Mouse (Mus musculus) kidney, postnatal 0 days (tissue): ENCODE results near the gene Hist4h4. TPM values are rescaled to one million over a fixed set of nuclear protein-coding genes. Genes with fewer than 3 reads are reported as not detected.

Experiments used
- ATAC-seq: fragments of 200-750 bp; cut with Nextera tagmentation; replicated peaks from 2 replicates; pipeline ENCODE4 v1.8.0; 2017; ENCODE audit warnings: low read depth, moderate number of reproducible peaks, moderate TSS enrichment, moderate library complexity; ENCODE audit not compliant: low FRiP score
- DNase-seq: peaks from one replicate; pipeline ENCODE4 v3.0.0-alpha.2; 2016; ENCODE audit warnings: low spot score
- H3K27ac ChIP-seq: fragments of 300-500 bp; sonication (generic); 2 replicates; pipeline ENCODE4 v1.5.1; 2014; ENCODE audit warnings: mild to moderate bottlenecking
- H3K27me3 ChIP-seq: fragments of 300-500 bp; sonication (generic); 2 replicates; pipeline ENCODE4 v1.6.1; 2014; ENCODE audit warnings: low read length, mixed read lengths; ENCODE audit not compliant: insufficient read depth
- H3K36me3 ChIP-seq: fragments of 300-500 bp; sonication (generic); 2 replicates; pipeline ENCODE4 v1.6.1; 2014; ENCODE audit warnings: low read length, mixed read lengths; ENCODE audit not compliant: insufficient read depth
- H3K4me1 ChIP-seq: fragments of 300-500 bp; sonication (generic); replicated peaks from 2 replicates; pipeline ENCODE4 v1.6.1; 2014; ENCODE audit warnings: antibody characterized with exemption, low read length, mixed read lengths; ENCODE audit not compliant: insufficient read depth
- H3K4me2 ChIP-seq: fragments of 300-500 bp; sonication (generic); 2 replicates; pipeline ENCODE4 v1.6.1; 2014; ENCODE audit warnings: mild to moderate bottlenecking, low read length, moderate library complexity, mixed read lengths
- H3K4me3 ChIP-seq: fragments of 300-500 bp; sonication (generic); replicated peaks from 2 replicates; pipeline ENCODE4 v1.5.1; 2014; ENCODE audit warnings: low read depth, low read length
- H3K9ac ChIP-seq: fragments of 300-500 bp; sonication (generic); 2 replicates; pipeline ENCODE4 v1.6.1; 2014; ENCODE audit warnings: low read depth, low read length
- H3K9me3 ChIP-seq: fragments of 300-500 bp; sonication (generic); replicated peaks from 2 replicates; pipeline ENCODE4 v1.6.1; 2016; ENCODE audit warnings: low read length, inconsistent platforms, mixed read lengths
- CTCF ChIP-seq: IDR thresholded peaks from 2 replicates; pipeline ENCODE4 v1.5.1; 2016; ENCODE audit warnings: antibody characterized with exemption, low read depth, mild to moderate bottlenecking, moderate library complexity
- WGBS: fragments of 180-500 bp; shearing (Covaris S2); extraction: QIAGEN DNeasy Blood & Tissue Kit; methylation state at CpG from one replicate; pipeline ENCODE4 v1.1.7; 2014; 5-methylcytosine and 5-hydroxymethylcytosine counted together
- polyA plus RNA-seq: library from polyadenylated mRNA; unstranded; fragments of >200 nt; fragmentation: Nextera tagmentation; extraction: Ambion mirVana; gene quantifications from 2 replicates; pipeline ENCODE4 v1.2.1, GENCODE M21; 2015

Hist4h4 gene
- polyA plus RNA-seq, 1 experiment from 2014 or later, result 0.88 TPM

DNA sequence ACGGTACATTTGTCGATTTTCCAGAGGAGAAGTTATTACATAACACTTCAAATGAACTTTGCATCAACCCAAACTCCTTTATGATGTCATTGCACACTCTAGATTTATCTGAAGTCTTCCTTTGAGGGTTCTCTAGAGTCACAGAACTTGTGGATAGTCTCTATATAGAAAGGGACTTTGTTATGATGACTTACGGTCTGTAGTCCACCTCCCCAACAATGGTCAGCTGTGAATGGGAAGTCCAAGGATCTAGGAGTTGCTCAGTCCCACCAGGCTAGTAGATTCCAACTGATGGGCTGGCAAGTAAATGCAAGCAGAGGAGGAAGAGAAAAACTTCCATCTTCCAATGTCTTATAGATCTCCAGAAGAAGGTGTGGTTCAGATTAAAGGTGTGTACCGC is 24.5 kb upstream of the Hist4h4 start:
- Histone ChIP-seq H3K4me2 (peak overlapping the region; percentile 56), H3K4me3 (peak overlapping the region; percentile 33), H3K27ac (0 out of 2 replicates have a peak overlapping the region, but pooled peaks have one; percentile 31), H3K9me3 (no peaks in the 10 kb centered on the region), H3K4me1 (0 out of 2 replicates have a peak, but pooled peaks cover 5% of the 10 kb centered on the region), H3K27me3 (no peaks in the 10 kb centered on the region), H3K9ac (no peak overlapping the region), H3K36me3 (peaks cover 13% of the 10 kb centered on the region; the same call in 1 of the 2 replicates)
- DNase-seq (no peak), ATAC-seq (no peak)
- WGBS, result 31% methylated on average over 4 of the region's 4 CpGs
- TF ChIP-seq CTCF, result no peak

DNA sequence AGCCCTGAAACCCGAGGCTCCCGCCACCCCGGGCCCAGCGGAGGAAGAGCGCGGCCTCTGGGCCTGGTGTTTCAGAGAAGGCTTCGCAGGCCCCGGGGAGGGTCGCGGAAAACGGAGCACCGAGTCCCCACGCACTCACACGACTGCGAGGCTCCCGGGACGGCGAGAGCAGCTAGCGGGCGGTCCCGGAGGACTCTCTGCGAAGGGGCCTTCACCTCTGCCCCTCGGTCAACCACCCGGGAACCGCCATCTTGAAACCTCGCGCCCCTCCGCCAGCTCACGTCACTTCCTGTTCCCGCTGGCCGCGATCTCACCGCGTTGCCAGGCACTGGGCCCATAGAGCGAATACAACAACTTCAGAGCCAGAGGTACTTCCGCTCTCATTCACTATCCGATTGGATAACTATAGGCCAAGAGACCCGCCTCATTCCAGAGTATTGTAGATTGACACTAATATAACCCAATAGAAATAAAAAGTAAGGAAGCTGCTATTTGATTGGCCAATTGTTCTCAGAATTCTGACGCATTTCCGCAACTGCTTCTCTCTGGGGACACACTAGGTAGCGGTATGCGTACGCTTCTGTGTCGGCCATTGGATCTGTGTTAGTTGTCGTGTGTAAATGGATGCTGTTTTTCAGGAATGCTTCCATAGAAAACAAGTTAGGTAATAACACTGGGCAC is 23.8 kb upstream of the Hist4h4 start, which contains the start of gene Wbp11:
Wbp11 (minus strand) TSS at position 353 of the 681 bp plus-strand sequence.
- Histone ChIP-seq H3K4me3 (peak within 1 kb of the TSS; percentile 100), H3K27me3 (no peaks in the 10 kb centered on the region), H3K27ac (peak within 1 kb of the TSS; percentile 89), H3K9me3 (no peaks in the 10 kb centered on the region), H3K4me1 (0 out of 2 replicates have a peak, but pooled peaks cover 5% of the 10 kb centered on the region), H3K36me3 (peaks cover 15% of the 10 kb centered on the region; the same call in 1 of the 2 replicates), H3K9ac (peak within 1 kb of the TSS; percentile 100), H3K4me2 (peak within 1 kb of the TSS; percentile 75)
- under 1% methylated on average over 45 of the region's 45 CpGs for WGBS
- TF ChIP-seq CTCF, result peak; percentile 54
- DNase-seq (peak; percentile 100), ATAC-seq (peak; percentile 100)

DNA sequence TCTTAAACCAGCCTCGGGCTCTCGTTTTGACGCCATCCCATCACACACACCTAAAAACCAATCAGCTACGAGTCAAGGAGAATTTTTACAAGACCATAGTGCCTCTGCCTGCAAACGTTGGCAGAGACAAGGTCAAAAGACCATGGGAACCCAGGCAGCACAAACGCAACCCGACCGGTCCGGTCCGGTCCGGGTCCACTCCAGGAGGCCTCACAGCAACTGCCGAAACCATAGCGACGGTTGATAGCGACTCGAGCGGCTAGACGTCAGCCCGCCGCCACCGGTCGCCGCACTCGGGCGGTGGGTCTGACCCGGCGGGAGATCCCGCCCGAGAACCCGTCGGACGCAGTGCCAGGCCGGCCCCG is 23.3 kb upstream of the Hist4h4 start, which contains the start of gene BC049715:
BC049715 (plus strand) TSS at position 111 of the 365 bp plus-strand sequence.
- peak within 1 kb of the TSS; percentile 100 for H3K4me3 ChIP-seq
- peak; percentile 45 for ATAC-seq
- H3K4me2 ChIP-seq, result peak within 1 kb of the TSS; percentile 75
- peak within 1 kb of the TSS; percentile 89 for H3K27ac ChIP-seq
- H3K36me3 ChIP-seq, result peaks cover 20% of the 10 kb centered on the region; the same call in 1 of the 2 replicates
- H3K9me3 ChIP-seq, result no peaks in the 10 kb centered on the region
- H3K9ac ChIP-seq, result peak within 1 kb of the TSS; percentile 100
- H3K27me3 ChIP-seq, result no peaks in the 10 kb centered on the region
- 0 out of 2 replicates have a peak, but pooled peaks cover 5% of the 10 kb centered on the region for H3K4me1 ChIP-seq
- WGBS, result under 1% methylated on average over 34 of the region's 34 CpGs
- no peak for DNase-seq
- no peak for TF ChIP-seq CTCF

DNA sequence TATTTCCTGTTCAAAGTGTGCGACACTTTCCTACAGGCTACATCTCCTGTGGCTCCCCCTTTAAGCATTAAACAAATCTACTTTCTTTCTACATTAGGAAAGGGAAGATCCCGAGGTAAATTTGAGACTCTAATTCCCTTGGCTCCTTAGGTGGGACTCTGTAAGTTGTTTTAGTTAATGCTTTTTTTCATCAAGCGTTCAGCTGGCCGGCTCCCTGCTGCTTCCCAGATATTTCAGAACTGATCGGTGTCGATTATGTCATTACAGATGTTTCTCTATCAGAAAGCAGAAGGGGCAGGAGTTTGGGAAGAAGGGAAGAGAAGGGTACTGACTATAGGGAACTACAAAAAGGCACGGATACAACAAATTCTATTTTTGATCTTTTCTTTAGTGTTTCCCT is 22.9 kb upstream of the Hist4h4 start:
- ATAC-seq (no peak), DNase-seq (no peak)
- peak overlapping the region; percentile 100 for H3K9ac ChIP-seq
- WGBS, result 14% methylated on average over 7 of the region's 7 CpGs
- H3K4me2 ChIP-seq, result peak overlapping the region; percentile 75
- 0 out of 2 replicates have a peak, but pooled peaks cover 5% of the 10 kb centered on the region for H3K4me1 ChIP-seq
- peak overlapping the region; percentile 100 for H3K4me3 ChIP-seq
- TF ChIP-seq CTCF, result no peak
- peaks cover 24% of the 10 kb centered on the region; the same call in 1 of the 2 replicates for H3K36me3 ChIP-seq
- H3K27me3 ChIP-seq, result no peaks in the 10 kb centered on the region
- no peak overlapping the region for H3K27ac ChIP-seq
- H3K9me3 ChIP-seq, result no peaks in the 10 kb centered on the region

DNA sequence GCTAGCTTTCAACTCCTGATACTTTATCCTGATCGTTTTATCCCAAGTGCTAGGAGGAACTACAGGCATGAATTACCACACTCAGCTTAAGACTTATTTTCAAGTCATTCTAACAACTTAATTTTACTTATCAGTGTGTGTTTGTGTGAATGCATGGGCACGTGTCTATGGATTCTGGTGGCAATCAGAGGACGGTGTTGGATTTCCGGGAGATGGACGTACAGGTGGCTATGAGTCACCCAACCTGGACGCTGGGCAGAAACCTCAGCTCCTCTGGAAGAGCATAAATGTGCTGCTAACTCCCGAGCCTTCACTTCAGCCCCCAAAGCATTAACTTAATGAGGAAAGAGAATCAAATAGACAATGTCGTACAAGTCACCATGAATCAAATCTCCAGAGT is 20.8 kb upstream of the Hist4h4 start:
- H3K4me2 ChIP-seq, result no peak overlapping the region
- no peak for TF ChIP-seq CTCF
- no peaks in the 10 kb centered on the region for H3K27me3 ChIP-seq
- WGBS, result 82% methylated on average over 8 of the region's 8 CpGs
- H3K9ac ChIP-seq, result no peak overlapping the region
- peaks cover 45% of the 10 kb centered on the region for H3K36me3 ChIP-seq
- 0 out of 2 replicates have a peak, but pooled peaks cover 5% of the 10 kb centered on the region for H3K4me1 ChIP-seq
- H3K4me3 ChIP-seq, result no peak overlapping the region
- no peaks in the 10 kb centered on the region for H3K9me3 ChIP-seq
- H3K27ac ChIP-seq, result no peak overlapping the region
- no peak for DNase-seq
- no peak for ATAC-seq

DNA sequence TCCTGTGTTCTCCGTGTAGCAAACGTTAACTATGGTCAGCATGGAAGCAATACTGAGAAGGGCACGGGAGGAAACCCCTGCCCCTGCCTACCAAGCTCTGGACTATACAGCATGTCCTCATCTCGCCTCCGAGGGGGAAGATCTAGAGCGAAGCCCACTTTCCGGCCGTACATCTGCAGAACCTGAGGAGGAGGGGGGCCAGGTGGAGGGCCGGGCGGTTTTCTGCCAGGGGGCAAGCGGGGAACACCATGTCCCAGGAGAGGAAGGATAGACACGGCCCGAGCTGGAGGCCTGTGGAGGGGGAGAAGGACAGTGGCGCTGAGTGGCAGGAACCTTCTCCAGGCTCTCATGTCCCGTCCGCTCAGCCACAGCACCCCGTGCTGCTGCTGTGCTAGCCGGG is 16.9 kb upstream of the Hist4h4 start:
- peaks cover 80% of the 10 kb centered on the region for H3K36me3 ChIP-seq
- no peak for TF ChIP-seq CTCF
- H3K4me3 ChIP-seq, result no peak overlapping the region
- H3K27ac ChIP-seq, result no peak overlapping the region
- WGBS, result 97% methylated on average over 18 of the region's 18 CpGs
- ATAC-seq (no peak), DNase-seq (no peak)
- H3K4me1 ChIP-seq, result no peaks in the 10 kb centered on the region
- no peaks in the 10 kb centered on the region for H3K9me3 ChIP-seq
- H3K4me2 ChIP-seq, result no peak overlapping the region
- H3K27me3 ChIP-seq, result no peaks in the 10 kb centered on the region
- no peak overlapping the region for H3K9ac ChIP-seq
